In the genomic region with DNA sequence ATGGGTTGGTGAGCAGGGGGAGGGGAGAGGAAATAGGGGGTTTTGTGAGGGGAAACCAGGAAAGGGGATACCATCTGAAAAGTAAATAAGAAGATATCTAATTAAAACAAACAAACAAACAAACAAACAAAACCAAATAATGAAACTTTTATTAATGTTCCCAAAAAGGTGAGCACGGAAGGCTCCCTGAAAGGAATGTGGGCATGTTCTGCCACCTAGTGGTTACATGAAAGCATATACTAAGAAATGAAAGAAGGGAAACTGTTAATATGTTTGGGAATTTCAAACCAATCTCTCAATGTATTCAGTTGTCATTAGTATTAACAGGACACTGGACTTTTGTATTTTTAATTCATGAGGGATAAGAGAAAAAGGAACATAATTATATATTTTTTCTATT, we compare ENCODE assay signal across 8 mouse cellular contexts. TPM values are rescaled to one million over a fixed set of nuclear protein-coding genes. Genes with fewer than 3 reads are reported as not detected.
DNase-seq lines count a peak whose midpoint lies in the region; ATAC-seq and TF ChIP-seq lines count a peak whose summit lies in the region.

No protein-coding gene starts in this region.

- no peak for ATAC-seq in lung, postnatal 0 days
- ATAC-seq in midbrain, embryonic 16.5 days = no peak

- 3% methylated on average over 1 of the region's 1 CpGs for WGBS in lung, postnatal 0 days
- WGBS in midbrain, embryonic 16.5 days = 6% methylated on average over 1 of the region's 1 CpGs

- no peak overlapping the region for H3K9ac ChIP-seq in lung, postnatal 0 days (replicated peaks; ENCODE audit: low read depth)
- H3K9ac ChIP-seq in midbrain, embryonic 16.5 days (ENCODE audit: low read depth, low read length) = no peak overlapping the region

- no peaks in the 10 kb centered on the region for H3K36me3 ChIP-seq in lung, postnatal 0 days (ENCODE audit: insufficient read depth, low read length)
- no peaks in the 10 kb centered on the region for H3K36me3 ChIP-seq in midbrain, embryonic 16.5 days (ENCODE audit: control insufficient read depth, insufficient read depth, low read length)

- H3K4me2 ChIP-seq in lung, postnatal 0 days (replicated peaks; ENCODE audit: low read depth, low read length) = no peak overlapping the region
- H3K4me2 ChIP-seq in midbrain, embryonic 16.5 days (ENCODE audit: low read length) = no peak overlapping the region

- no peaks in the 10 kb centered on the region for H3K4me1 ChIP-seq in lung, postnatal 0 days (ENCODE audit: insufficient read depth, low read depth, low read length)
- no peaks in the 10 kb centered on the region for H3K4me1 ChIP-seq in midbrain, embryonic 16.5 days (ENCODE audit: control insufficient read depth, insufficient read depth, low read length)

- H3K4me3 ChIP-seq in gastrocnemius, adult 2 months = no peak overlapping the region
- H3K4me3 ChIP-seq in lung, postnatal 0 days (ENCODE audit: low read depth, low read length) = no peak overlapping the region
- no peak overlapping the region for H3K4me3 ChIP-seq in midbrain, embryonic 16.5 days (ENCODE audit: low read depth, low read length)

- intact Hi-C loops in gastrocnemius, adult 2 months (cut with DNase I) = loop anchor here (1.0 to 5.0 kb wide), 3 partner anchors 330 to 518 kb away; no protein-coding TSS in a partner anchor

- no peaks in the 10 kb centered on the region for H3K27me3 ChIP-seq in lung, postnatal 0 days (replicated peaks; ENCODE audit: insufficient read depth, low read length)
- no peaks in the 10 kb centered on the region for H3K27me3 ChIP-seq in midbrain, embryonic 16.5 days (ENCODE audit: control insufficient read depth, insufficient read depth, low read depth, low read length)

- TF ChIP-seq CTCF in gastrocnemius, adult 2 months (IDR thresholded peaks at IDR 0.05) = peak; percentile 83
- TF ChIP-seq CTCF in lung, postnatal 0 days (IDR thresholded peaks at IDR 0.05) = peak; percentile 84

- peak; percentile 27 for DNase-seq in gastrocnemius, adult 2 months
- DNase-seq in gastrocnemius, postnatal 25 days = no peak
- peak; percentile 34 for DNase-seq in thymus, postnatal 0 days (ENCODE audit: low spot score)
- DNase-seq in thymus, adult 18-20 months = no peak
- DNase-seq in fibroblast of lung, adult 2 months (ENCODE audit: low read depth) = peak; percentile 11
- peak; percentile 66 for DNase-seq in lung, postnatal 0 days (ENCODE audit: low spot score)
- DNase-seq in urinary bladder, adult 18-20 months (ENCODE audit: low spot score in 2 of 2) = no peak

- no peaks in the 10 kb centered on the region for H3K9me3 ChIP-seq in lung, postnatal 0 days (ENCODE audit: low read length)
- H3K9me3 ChIP-seq in midbrain, embryonic 16.5 days (replicated peaks; ENCODE audit: control insufficient read depth, low read length, poor library complexity, severe bottlenecking) = no peaks in the 10 kb centered on the region

- TF ChIP-seq EP300 in lung, postnatal 0 days (IDR thresholded peaks at IDR 0.05) = no peak

- no peak overlapping the region for H3K27ac ChIP-seq in gastrocnemius, adult 2 months
- H3K27ac ChIP-seq in lung, postnatal 0 days (ENCODE audit: low read length) = no peak overlapping the region
- no peak overlapping the region for H3K27ac ChIP-seq in midbrain, embryonic 16.5 days (ENCODE audit: low read length)

RNA-seq across cellular contexts. Expression of gene Brdt, which starts 10.3 kb away (rescaled TPM):
- 1 to 10 TPM; 2.1 to 2.3 TPM for total RNA-seq in gastrocnemius, adult 2 months (2021)
- total RNA-seq in gastrocnemius, postnatal 25 days (2021) = 1 to 10 TPM; 2.3 to 2.4 TPM
- 2.7 and 3.5 TPM in 2 replicates for polyA plus RNA-seq in thymus, postnatal 0 days (2015; fragmentation: Nextera tagmentation; extraction: Ambion mirVana)
- polyA plus RNA-seq in lung, postnatal 0 days (2015; fragmentation: Nextera tagmentation; extraction: Ambion mirVana) = 1.5 and 1.6 TPM in 2 replicates
- 3.3 and 3.7 TPM in 2 replicates for polyA plus RNA-seq in midbrain, embryonic 16.5 days (2015; fragmentation: Nextera tagmentation; extraction: Ambion mirVana)

RNA-seq across cellular contexts. Expression of gene Tgfbr3, which starts 31.3 kb away (rescaled TPM):
- 10 to 100 TPM; 20.5 to 22.9 TPM for total RNA-seq in gastrocnemius, adult 2 months (2021)
- total RNA-seq in gastrocnemius, postnatal 25 days (2021) = 10 to 100 TPM; 13.6 to 20.1 TPM
- 10.1 and 11.5 TPM in 2 replicates for polyA plus RNA-seq in thymus, postnatal 0 days (2015; fragmentation: Nextera tagmentation; extraction: Ambion mirVana)
- polyA plus RNA-seq in lung, postnatal 0 days (2015; fragmentation: Nextera tagmentation; extraction: Ambion mirVana) = 21.4 and 21.5 TPM in 2 replicates
- 3.5 and 4.3 TPM in 2 replicates for polyA plus RNA-seq in midbrain, embryonic 16.5 days (2015; fragmentation: Nextera tagmentation; extraction: Ambion mirVana)

Comparison
In these comparisons a context has a peak if more than half of its experiments do, and no peak if none do; other contexts are left out.
1. DNase-seq: peak in gastrocnemius, adult 2 months (single experiment), thymus, postnatal 0 days (single experiment), fibroblast of lung, adult 2 months (single experiment) and lung, postnatal 0 days (single experiment); none in gastrocnemius, postnatal 25 days (single experiment), thymus, adult 18-20 months (0 of 2) and urinary bladder, adult 18-20 months (0 of 2).